In genomic region chr10:31592095-31592740, GRCm38 (mm10) we compare ENCODE assay signal across 8 mouse cellular contexts. TPM values are rescaled to one million over a fixed set of nuclear protein-coding genes. Genes with fewer than 3 reads are reported as not detected.
DNase-seq lines count a peak whose midpoint lies in the region; ATAC-seq and TF ChIP-seq lines count a peak whose summit lies in the region.

No protein-coding gene starts in this region.

- intact Hi-C loops in left cerebral cortex, postnatal 14 days (cut with DNase I) = no loop called here

- no peak overlapping the region for H3K9ac ChIP-seq in lung, embryonic 15.5 days
- no peak overlapping the region for H3K9ac ChIP-seq in forebrain, embryonic 15.5 days (replicated peaks)
- no peak overlapping the region for H3K9ac ChIP-seq in limb, embryonic 11.5 days (ENCODE audit: low read length)

- H3K27me3 ChIP-seq in lung, embryonic 15.5 days = no peaks in the 10 kb centered on the region
- H3K27me3 ChIP-seq in forebrain, embryonic 15.5 days = no peaks in the 10 kb centered on the region
- H3K27me3 ChIP-seq in limb, embryonic 11.5 days (ENCODE audit: control insufficient read depth, insufficient read depth, low read length) = no peaks in the 10 kb centered on the region

- TF ChIP-seq POLR2A in lung, adult 2 months (IDR thresholded peaks at IDR 0.05; ENCODE audit: borderline replicate concordance, extremely low read depth, low read depth, low read length) = no peak
- TF ChIP-seq POLR2A in olfactory bulb, adult 2 months (IDR thresholded peaks at IDR 0.05; ENCODE audit: insufficient read depth, low read depth, low read length) = no peak

- no peak for DNase-seq in lung, adult 2 months
- no peak for DNase-seq in limb, embryonic 11.5 days (ENCODE audit: low spot score)
- DNase-seq in right cerebral cortex, postnatal 14 days = no peak
- DNase-seq in liver = no peak
- DNase-seq in left cerebral cortex, postnatal 14 days (ENCODE audit: low spot score in 2 of 2) = no peak

- peaks cover 19% of the 10 kb centered on the region for H3K4me1 ChIP-seq in lung, embryonic 15.5 days
- H3K4me1 ChIP-seq in lung, adult 2 months (ENCODE audit: control insufficient read depth, insufficient read depth, low read length) = peaks cover 21% of the 10 kb centered on the region
- peaks cover 27% of the 10 kb centered on the region for H3K4me1 ChIP-seq in forebrain, embryonic 15.5 days
- H3K4me1 ChIP-seq in limb, embryonic 11.5 days (ENCODE audit: control insufficient read depth, insufficient read depth, low read length) = peaks cover 8% of the 10 kb centered on the region; the same call in 1 of the 2 replicates
- H3K4me1 ChIP-seq in olfactory bulb, adult 2 months (ENCODE audit: control insufficient read depth, insufficient read depth, low read length) = peaks cover 9% of the 10 kb centered on the region

- no peak overlapping the region for H3K4me3 ChIP-seq in lung, embryonic 15.5 days
- no peak overlapping the region for H3K4me3 ChIP-seq in lung, adult 2 months (replicated peaks; ENCODE audit: extremely low read depth, low read depth, low read length)
- H3K4me3 ChIP-seq in forebrain, embryonic 15.5 days = no peak overlapping the region
- H3K4me3 ChIP-seq in limb, embryonic 11.5 days (ENCODE audit: low read depth, low read length) = no peak overlapping the region
- no peak overlapping the region for H3K4me3 ChIP-seq in olfactory bulb, adult 2 months (ENCODE audit: insufficient read depth, low read depth, low read length)

- no peaks in the 10 kb centered on the region for H3K9me3 ChIP-seq in lung, embryonic 15.5 days
- H3K9me3 ChIP-seq in forebrain, embryonic 15.5 days = no peaks in the 10 kb centered on the region
- H3K9me3 ChIP-seq in limb, embryonic 11.5 days (ENCODE audit: control insufficient read depth, low read length) = no peaks in the 10 kb centered on the region

- H3K36me3 ChIP-seq in lung, embryonic 15.5 days = no peaks in the 10 kb centered on the region
- H3K36me3 ChIP-seq in forebrain, embryonic 15.5 days = no peaks in the 10 kb centered on the region
- no peaks in the 10 kb centered on the region for H3K36me3 ChIP-seq in limb, embryonic 11.5 days (ENCODE audit: control insufficient read depth, insufficient read depth, low read length)

- whole genome bisulfite sequencing in lung, embryonic 15.5 days = 39% methylated on average over 3 of the region's 3 CpGs
- 37% methylated on average over 3 of the region's 3 CpGs for WGBS in lung, adult 2 months
- 39% methylated on average over 3 of the region's 3 CpGs for WGBS in forebrain, embryonic 15.5 days
- WGBS in limb, embryonic 11.5 days = 57% methylated on average over 3 of the region's 3 CpGs
- 30% methylated on average over 3 of the region's 3 CpGs for WGBS in olfactory bulb, adult 2 months

- H3K4me2 ChIP-seq in lung, embryonic 15.5 days = no peak overlapping the region
- H3K4me2 ChIP-seq in forebrain, embryonic 15.5 days (replicated peaks) = no peak overlapping the region
- no peak overlapping the region for H3K4me2 ChIP-seq in limb, embryonic 11.5 days (ENCODE audit: low read depth, severe bottlenecking)

- ATAC-seq in lung, embryonic 15.5 days (ENCODE audit: borderline replicate concordance, extremely low read depth, low FRiP score, low TSS enrichment) = peak; percentile 56; the same call in 1 of the 2 replicates
- ATAC-seq in forebrain, embryonic 15.5 days (replicated peaks) = peak; percentile 58
- ATAC-seq in limb, embryonic 11.5 days (ENCODE audit: insufficient number of reproducible peaks, low FRiP score, low TSS enrichment, low read depth) = peak; percentile 61

- H3K27ac ChIP-seq in lung, embryonic 15.5 days = peak overlapping the region; percentile 39
- H3K27ac ChIP-seq in forebrain, embryonic 15.5 days (replicated peaks) = peak overlapping the region; percentile 56
- peak overlapping the region; percentile 54; the same call in 1 of the 2 replicates for H3K27ac ChIP-seq in limb, embryonic 11.5 days (replicated peaks; ENCODE audit: low read depth, low read length)
- peak overlapping the region; percentile 58 for H3K27ac ChIP-seq in olfactory bulb, adult 2 months (ENCODE audit: insufficient read depth, low read depth, low read length)

- no peak for TF ChIP-seq CTCF in lung, adult 2 months (IDR thresholded peaks at IDR 0.05; ENCODE audit: insufficient read depth, low read length)
- TF ChIP-seq CTCF in olfactory bulb, adult 2 months (IDR thresholded peaks at IDR 0.05; ENCODE audit: insufficient read depth, low read depth, low read length) = no peak

RNA-seq across cellular contexts. Expression of gene Rnf217, which starts 16.8 kb away (rescaled TPM):
- polyA plus RNA-seq in lung, embryonic 15.5 days (2015; fragmentation: Nextera tagmentation; extraction: Ambion mirVana) = 1.4 TPM in 2 replicates
- polyA plus RNA-seq in lung, adult 2 months (2012; rRNA removed) = 2.5 and 2.6 TPM in 2 replicates
- 1.5 and 1.6 TPM in 2 replicates for polyA plus RNA-seq in forebrain, embryonic 15.5 days (2015; fragmentation: Nextera tagmentation; extraction: Ambion mirVana)
- polyA plus RNA-seq in limb, embryonic 11.5 days (2014; fragmentation: Nextera tagmentation; extraction: Ambion mirVana) = 1.4 and 1.7 TPM in 2 replicates
- not detected in 2 replicates for polyA plus RNA-seq in olfactory bulb, adult 2 months (2012; ENCODE audit: insufficient read depth, insufficient read length, low replicate concordance, missing spikeins)
- 10 to 100 TPM; 10.8 to 12.2 TPM for total RNA-seq in left cerebral cortex, postnatal 14 days (2021)
